Mouse (Mus musculus): ENCODE measurements at regions not wholly inside any gene's neighbourhood (a gene's known extent, or its start where the extent isn't known, plus 50 kb on each side); places are given as distances from the start of the nearest gene placed in this dataset.

- TF ChIP-seq ZNF384 (IDR thresholded peaks at IDR 0.05; ENCODE audit: low read depth, low read length) (no peak), HCFC1 (IDR thresholded peaks at IDR 0.05; ENCODE audit: borderline replicate concordance, insufficient read depth, low read length) (no peak), ZC3H11A (IDR thresholded peaks at IDR 0.05; ENCODE audit: borderline replicate concordance, low read depth, low read length) (no peak), CHD2 (IDR thresholded peaks at IDR 0.05; ENCODE audit: low read depth, low read length) (no peak)
These were observed 251.8 kb upstream of the Nrp1 start for GRCm38 (mm10) chr8:128106569-128106968.

Data from ES-E14 (cell line).